22 mouse cellular contexts compared by ENCODE assay signal in the genomic region with DNA sequence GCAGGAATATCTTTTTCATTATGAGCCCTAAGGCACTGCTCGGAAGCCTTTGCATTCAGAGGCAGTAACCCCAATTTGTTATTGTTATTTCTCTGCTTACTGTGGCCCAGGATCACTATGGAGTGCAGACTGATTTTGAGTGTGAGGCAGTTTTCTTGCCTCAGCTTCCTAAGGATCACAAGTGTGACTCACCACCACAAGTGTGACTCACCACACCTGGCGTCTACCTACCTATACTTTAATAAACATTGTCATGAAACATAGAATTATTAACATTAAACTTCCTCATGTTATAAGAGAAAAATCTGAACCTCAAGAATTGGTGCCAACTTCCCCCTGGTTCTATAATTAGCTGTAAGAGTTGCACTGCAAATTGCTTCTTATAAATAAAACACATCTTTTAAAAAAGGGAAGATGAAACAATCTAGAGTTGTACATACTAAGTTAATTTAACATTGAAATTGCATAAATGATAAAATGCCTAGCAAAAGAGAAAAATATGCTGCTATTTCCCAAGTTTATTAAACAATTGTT. TPM values are rescaled to one million over a fixed set of nuclear protein-coding genes. Genes with fewer than 3 reads are reported as not detected.
DNase-seq lines count a peak whose midpoint lies in the region; ATAC-seq and TF ChIP-seq lines count a peak whose summit lies in the region.
"Had no signal": no experiment of that assay in that cellular context is flagged by ENCODE, and none has a peak within 500 bp of the region (broad histone marks: within the 10 kb centered on the region; RNA-seq: fewer than 3 reads in every experiment).

No protein-coding gene starts in this region.

- dilution Hi-C loops in CH12.LX (cut with MboI; ENCODE audit: extremely low pct_ligation_motif_present, extremely low pct_unique_long_range_greater_than_20kb, low sequenced_read_pairs): no loop called here

- no peak for TF ChIP-seq POLR2A in liver, adult 2 months (IDR thresholded peaks at IDR 0.05; ENCODE audit: extremely low read depth, insufficient read depth, low read length)
- no peak for TF ChIP-seq POLR2A in CH12.LX (IDR thresholded peaks at IDR 0.05; ENCODE audit: low read depth, low read length)
- no peak for TF ChIP-seq POLR2A in bone marrow macrophage, adult 2 months (IDR thresholded peaks at IDR 0.05; ENCODE audit: borderline replicate concordance, low read depth, low read length)

- no peaks in the 10 kb centered on the region for H3K79me2 ChIP-seq in liver, adult 2 months (ENCODE audit: control insufficient read depth, insufficient read depth, low read length)
- peaks cover 6% of the 10 kb centered on the region for H3K79me2 ChIP-seq in CH12.LX (replicated peaks; ENCODE audit: control insufficient read depth, extremely low read depth, insufficient read depth, poor library complexity, severe bottlenecking)

- WGBS in liver, adult 2 months: 77% methylated on average over 2 of the region's 2 CpGs
- WGBS in liver, embryonic 12.5 days (ENCODE audit: insufficient replicate concordance): 55% methylated on average over 2 of the region's 2 CpGs
- WGBS in forebrain, embryonic 16.5 days: 57% methylated on average over 2 of the region's 2 CpGs
- 78% methylated on average over 2 of the region's 2 CpGs for WGBS in forebrain, embryonic 10.5 days

- DNase-seq in liver, adult 2 months (ENCODE audit: extremely low read depth, low read depth, low spot score): peak; percentile 9
- DNase-seq in CH12.LX (ENCODE audit: extremely low read depth): no peak
- DNase-seq in forebrain, embryonic 10.5 days (ENCODE audit: extremely low spot score, low spot score): no peak
- DNase-seq: adrenal gland, adult 8-10 months; adrenal gland, postnatal 25 days; B cell, adult 2 months; cerebellum, adult 11-12 months; cerebellum, adult 2 months; cerebellum, adult 9-10 months; cerebellum, postnatal 10 days; cerebellum, postnatal 25 days; forebrain, postnatal 0 days had no signal

- in situ Hi-C loops in CH12.LX (cut with MboI; ENCODE audit: low pct_ligation_motif_present, low pct_unique_long_range_greater_than_20kb, low sequenced_read_pairs): no loop called here

- H3K4me3 ChIP-seq in liver, adult 2 months (ENCODE audit: insufficient read depth, low read depth, low read length): no peak overlapping the region
- H3K4me3 ChIP-seq in liver, embryonic 12.5 days: no peak overlapping the region
- H3K4me3 ChIP-seq in CH12.LX (replicated peaks in 1 of 3; ENCODE audit: low read depth in 2 of 3, low read length in 2 of 3, poor library complexity in 1 of 3): no peak overlapping the region
- no peak overlapping the region for H3K4me3 ChIP-seq in bone marrow macrophage, adult 2 months (ENCODE audit: insufficient read depth, low read length)
- no peak overlapping the region for H3K4me3 ChIP-seq in forebrain, embryonic 16.5 days (replicated peaks; ENCODE audit: low read length)
- H3K4me3 ChIP-seq in forebrain, embryonic 10.5 days: no peak overlapping the region
- H3K4me3 ChIP-seq: embryonic facial prominence, embryonic 10.5 days; embryonic facial prominence, embryonic 12.5 days; forebrain, embryonic 12.5 days had no signal

- no peak overlapping the region for H3K9ac ChIP-seq in liver, adult 2 months (ENCODE audit: low read depth, low read length)
- H3K9ac ChIP-seq in liver, embryonic 12.5 days: no peak overlapping the region
- H3K9ac ChIP-seq in CH12.LX (ENCODE audit: insufficient read depth, low read depth): peak overlapping the region; percentile 100; the same call in 1 of the 2 replicates
- no peak overlapping the region for H3K9ac ChIP-seq in forebrain, embryonic 16.5 days (replicated peaks; ENCODE audit: low read depth, low read length)
- H3K9ac ChIP-seq: embryonic facial prominence, embryonic 12.5 days; forebrain, embryonic 12.5 days; forebrain, postnatal 0 days had no signal

- H3K9me3 ChIP-seq in liver, embryonic 12.5 days (replicated peaks): no peaks in the 10 kb centered on the region
- H3K9me3 ChIP-seq in CH12.LX (replicated peaks; ENCODE audit: low read length): no peaks in the 10 kb centered on the region
- H3K9me3 ChIP-seq in forebrain, embryonic 16.5 days (ENCODE audit: control insufficient read depth, low read length): no peaks in the 10 kb centered on the region
- no peaks in the 10 kb centered on the region for H3K9me3 ChIP-seq in forebrain, embryonic 10.5 days
- H3K9me3 ChIP-seq: embryonic facial prominence, embryonic 10.5 days; embryonic facial prominence, embryonic 12.5 days; forebrain, embryonic 12.5 days had no signal

- no peak for TF ChIP-seq CTCF in liver, adult 2 months (IDR thresholded peaks at IDR 0.05; ENCODE audit: low read depth, low read length)
- TF ChIP-seq CTCF in CH12.LX (conservative IDR thresholded peaks at IDR 0.05 in 1 of 2, IDR thresholded peaks at IDR 0.05 in 1 of 2; ENCODE audit: low read depth in 2 of 2, low read length in 2 of 2): no peak
- no peak for TF ChIP-seq CTCF in bone marrow macrophage, adult 2 months (IDR thresholded peaks at IDR 0.05; ENCODE audit: low read depth, low read length)

- H3K27me3 ChIP-seq in liver, adult 2 months (ENCODE audit: control insufficient read depth, insufficient read depth, low read length): no peaks in the 10 kb centered on the region
- peaks cover 4% of the 10 kb centered on the region for H3K27me3 ChIP-seq in liver, embryonic 12.5 days (replicated peaks)
- H3K27me3 ChIP-seq in CH12.LX (replicated peaks): no peaks in the 10 kb centered on the region
- H3K27me3 ChIP-seq in forebrain, embryonic 16.5 days (replicated peaks; ENCODE audit: control insufficient read depth, insufficient read depth, low read length): no peaks in the 10 kb centered on the region
- H3K27me3 ChIP-seq in forebrain, embryonic 10.5 days (ENCODE audit: poor library complexity, severe bottlenecking): no peaks in the 10 kb centered on the region
- H3K27me3 ChIP-seq: embryonic facial prominence, embryonic 12.5 days; forebrain, embryonic 12.5 days; Patski had no signal

- no peak overlapping the region for H3K27ac ChIP-seq in liver, adult 2 months (replicated peaks; ENCODE audit: insufficient read depth, low read depth, low read length)
- no peak overlapping the region for H3K27ac ChIP-seq in liver, embryonic 12.5 days
- H3K27ac ChIP-seq in CH12.LX (ENCODE audit: insufficient read depth, low read depth): peak overlapping the region; percentile 87
- peak overlapping the region; percentile 46 for H3K27ac ChIP-seq in bone marrow macrophage, adult 2 months (ENCODE audit: insufficient read depth, low read depth, low read length)
- H3K27ac ChIP-seq in forebrain, embryonic 16.5 days (ENCODE audit: low read length): no peak overlapping the region
- no peak overlapping the region for H3K27ac ChIP-seq in forebrain, embryonic 10.5 days
- H3K27ac ChIP-seq: embryonic facial prominence, embryonic 10.5 days; embryonic facial prominence, embryonic 12.5 days; forebrain, embryonic 12.5 days had no signal

- H3K4me1 ChIP-seq in liver, adult 2 months (ENCODE audit: control insufficient read depth, insufficient read depth, low read length): no peaks in the 10 kb centered on the region
- no peaks in the 10 kb centered on the region; the same call in 1 of the 2 replicates for H3K4me1 ChIP-seq in liver, embryonic 12.5 days
- peaks cover 27 to 70% of the 10 kb centered on the region in 2 experiments for H3K4me1 ChIP-seq in CH12.LX (ENCODE audit: control insufficient read depth in 1 of 2, insufficient read depth in 2 of 2)
- peaks cover 25% of the 10 kb centered on the region for H3K4me1 ChIP-seq in bone marrow macrophage, adult 2 months (ENCODE audit: control insufficient read depth, insufficient read depth, low read length)
- H3K4me1 ChIP-seq in forebrain, embryonic 16.5 days (replicated peaks; ENCODE audit: control insufficient read depth, insufficient read depth, low read length): no peaks in the 10 kb centered on the region
- H3K4me1 ChIP-seq in forebrain, embryonic 10.5 days: no peaks in the 10 kb centered on the region
- H3K4me1 ChIP-seq: embryonic facial prominence, embryonic 10.5 days; embryonic facial prominence, embryonic 12.5 days; forebrain, embryonic 12.5 days had no signal

- H3K4me2 ChIP-seq in liver, embryonic 12.5 days: no peak overlapping the region
- peak overlapping the region; percentile 16; the same call in 1 of the 2 replicates for H3K4me2 ChIP-seq in CH12.LX (ENCODE audit: insufficient read depth, low read depth, poor library complexity, severe bottlenecking)
- no peak overlapping the region for H3K4me2 ChIP-seq in forebrain, embryonic 16.5 days (ENCODE audit: low read length)
- H3K4me2 ChIP-seq: embryonic facial prominence, embryonic 12.5 days; forebrain, embryonic 12.5 days had no signal

- H3K36me3 ChIP-seq in liver, adult 2 months (ENCODE audit: control insufficient read depth, insufficient read depth, low read length): no peaks in the 10 kb centered on the region
- H3K36me3 ChIP-seq in liver, embryonic 12.5 days: no peaks in the 10 kb centered on the region
- H3K36me3 ChIP-seq in CH12.LX (replicated peaks in 1 of 2; ENCODE audit: control insufficient read depth in 1 of 2, insufficient read depth in 1 of 2, low read length in 1 of 2): no peaks in the 10 kb centered on the region
- no peaks in the 10 kb centered on the region for H3K36me3 ChIP-seq in forebrain, embryonic 16.5 days (ENCODE audit: control insufficient read depth, insufficient read depth)
- no peaks in the 10 kb centered on the region for H3K36me3 ChIP-seq in forebrain, embryonic 10.5 days (replicated peaks)
- H3K36me3 ChIP-seq: embryonic facial prominence, embryonic 10.5 days; embryonic facial prominence, embryonic 12.5 days; forebrain, embryonic 12.5 days had no signal

- ATAC-seq in liver, embryonic 12.5 days: no peak
- ATAC-seq in forebrain, embryonic 16.5 days: no peak
- ATAC-seq: activated CD4-positive, CD25-positive, alpha-beta regulatory T cell, adult 4 months; CD4-positive, CD25-positive, alpha-beta regulatory T cell, adult 4 months; forebrain, embryonic 14.5 days; forebrain, postnatal 0 days; Patski had no signal

- TF ChIP-seq RAD21 in CH12.LX (IDR thresholded peaks at IDR 0.05; ENCODE audit: low read depth, low read length): no peak

- no peak for TF ChIP-seq EP300 in CH12.LX (IDR thresholded peaks at IDR 0.05; ENCODE audit: low read length)

TF ChIP-seq in CH12.LX, 34 proteins besides CTCF, POLR2A, EP300 and RAD21 (continues in another document):
- no peak for TF ChIP-seq MAX (IDR thresholded peaks at IDR 0.05; ENCODE audit: low read length)
- TF ChIP-seq MYC (IDR thresholded peaks at IDR 0.05; ENCODE audit: low read depth, low read length): no peak
- no peak for TF ChIP-seq GABPA (IDR thresholded peaks at IDR 0.05; ENCODE audit: insufficient replicate concordance, low read depth, low read length)

RNA-seq across cellular contexts. Expression of gene Cdkn2b, which starts 52.4 kb away (rescaled TPM):
- 0.18 and 0.20 TPM in 2 replicates for total RNA-seq in liver, adult 2 months (2014; rRNA removed)
- 0.10 and 0.13 TPM in 2 replicates for polyA plus RNA-seq in liver, adult 2 months (2012; rRNA removed)
- polyA plus RNA-seq in liver, embryonic 12.5 days (2016; fragmentation: Nextera tagmentation; extraction: Ambion mirVana): 0.16 and 0.25 TPM in 2 replicates
- not detected in 2 replicates for total RNA-seq in CH12.LX (2012; rRNA removed)
- total RNA-seq in CH12.LX (2014; rRNA removed): not detected in 2 replicates
- polyA plus RNA-seq in CH12.LX (2012; ENCODE audit: insufficient read length, low read depth): not detected in 2 replicates
- not detected in 2 replicates for polyA plus RNA-seq in bone marrow macrophage, adult 2 months (2012; ENCODE audit: insufficient read depth, insufficient read length, missing spikeins)
- 0.46 and 0.54 TPM in 2 replicates for polyA plus RNA-seq in forebrain, embryonic 16.5 days (2015; fragmentation: Nextera tagmentation; extraction: Ambion mirVana)
- 0.10 and 0.15 TPM in 2 replicates for polyA plus RNA-seq in forebrain, embryonic 10.5 days (2016; fragmentation: Nextera tagmentation; extraction: Ambion mirVana)

Comparison
In these comparisons a context has a peak if more than half of its experiments do, and no peak if none do; other contexts are left out.
1. H3K27ac ChIP-seq: peak in CH12.LX (single experiment) and bone marrow macrophage, adult 2 months (single experiment); none in liver, adult 2 months (single experiment), liver, embryonic 12.5 days (single experiment), forebrain, embryonic 16.5 days (single experiment) and forebrain, embryonic 10.5 days (single experiment).